Mouse (Mus musculus): ENCODE data around the gene Dbp. TPM values are rescaled to one million over a fixed set of nuclear protein-coding genes. Genes with fewer than 3 reads are reported as not detected.

Dbp gene
- total RNA-seq, 2 experiments from 2014 or later: 40.9 to 51.0 TPM

DNA sequence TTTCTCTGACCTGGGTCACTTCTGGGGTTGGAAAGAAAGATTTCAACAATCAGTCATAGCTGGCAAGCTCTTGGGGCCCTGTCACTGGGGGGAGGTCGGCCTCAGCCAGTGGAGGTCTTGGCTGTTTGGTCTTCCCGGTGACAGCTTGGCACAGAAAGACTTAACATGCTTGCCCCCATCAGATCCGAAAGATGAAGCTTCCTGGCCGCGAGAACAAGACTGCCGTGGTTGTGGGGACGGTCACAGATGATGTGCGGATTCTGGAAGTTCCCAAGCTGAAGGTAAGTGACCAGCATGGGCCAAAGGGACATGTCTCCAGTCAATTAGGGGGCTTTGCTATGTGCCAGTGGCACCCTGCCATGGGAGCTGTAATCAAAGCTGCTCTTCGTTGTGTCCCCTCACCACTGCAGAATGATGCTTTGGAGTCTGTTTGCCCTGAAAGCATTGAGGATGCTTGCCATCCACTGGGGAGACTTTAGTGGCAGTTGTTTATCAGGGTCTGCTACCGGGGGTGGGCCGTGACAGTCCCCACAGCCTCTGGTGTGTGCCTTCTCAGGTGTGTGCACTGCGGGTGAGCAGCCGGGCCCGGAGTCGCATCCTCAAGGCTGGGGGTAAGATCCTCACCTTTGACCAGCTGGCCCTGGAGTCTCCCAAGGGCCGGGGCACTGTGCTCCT lies 15.0 kb downstream of the Dbp start:
- intact Hi-C loops (cut with DNase I): no loop called here
- DNase-seq (ENCODE audit: extremely low spot score in 1 of 2, low spot score in 2 of 2): peak in 1 of 2 experiments; percentile 24

- intact Hi-C loops (cut with DNase I): no loop called here
- peak in 1 of 2 experiments; percentile 34 for DNase-seq (ENCODE audit: extremely low spot score in 1 of 2, low spot score in 2 of 2)
Measured at GRCm38 (mm10) chr7:45720413-45721233, 15.7 kb downstream of the Dbp start, which contains the start of gene Fam83e. TSS of gene Fam83e (plus strand) at chr7:45721212.

DNA sequence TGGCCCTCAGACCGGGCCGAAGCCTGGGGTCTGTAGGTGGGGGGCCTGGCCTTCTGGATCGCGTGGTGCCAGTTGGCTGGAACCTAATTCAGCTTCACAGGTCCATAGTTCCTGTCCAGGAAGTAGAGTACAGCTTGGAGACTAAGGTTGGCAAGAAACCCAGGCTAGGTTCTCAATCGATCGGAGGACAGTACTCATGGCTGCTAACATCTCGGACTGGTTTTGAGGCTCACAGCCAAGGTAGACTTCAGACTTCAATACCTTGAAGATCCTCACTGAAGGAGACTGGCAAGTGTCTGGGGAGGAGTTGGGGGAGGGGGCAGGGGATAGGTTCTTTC lies 16.3 kb downstream of the Dbp start:
- no peak for DNase-seq (ENCODE audit: extremely low spot score in 1 of 2, low spot score in 2 of 2)
- intact Hi-C loops (cut with DNase I): no loop called here

- intact Hi-C loops (cut with DNase I): no loop called here
- peak in 1 of 2 experiments; percentile 26 for DNase-seq (ENCODE audit: extremely low spot score in 1 of 2, low spot score in 2 of 2)
Measured at GRCm38 (mm10) chr7:45721642-45722347, 16.9 kb downstream of the Dbp start.

- intact Hi-C loops (cut with DNase I): no loop called here
- no peak for DNase-seq (ENCODE audit: extremely low spot score in 1 of 2, low spot score in 2 of 2)
Measured at GRCm38 (mm10) chr7:45722348-45722713, 17.4 kb downstream of the Dbp start.

DNA sequence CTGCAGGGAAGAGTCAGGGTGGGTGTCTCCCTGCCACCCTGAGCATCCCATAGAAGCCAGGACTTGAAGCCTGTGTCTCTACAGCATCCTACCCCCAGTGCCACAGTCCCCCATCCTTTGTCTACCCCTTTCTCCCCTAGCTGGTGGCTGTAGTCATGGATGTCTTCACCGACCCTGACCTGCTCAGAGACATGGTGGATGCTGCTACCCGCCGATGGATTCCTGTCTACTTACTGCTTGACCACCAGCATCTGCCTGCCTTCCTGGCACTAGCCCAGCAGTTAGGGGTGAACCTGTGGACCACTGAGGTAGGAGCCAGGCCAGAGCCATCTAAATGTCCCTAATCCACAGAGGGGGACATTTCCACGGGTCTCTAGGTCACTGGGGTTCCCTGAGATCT lies 18.4 kb downstream of the Dbp start:
- intact Hi-C loops (cut with DNase I): no loop called here
- no peak for DNase-seq (ENCODE audit: extremely low spot score in 1 of 2, low spot score in 2 of 2)

GRCm38 (mm10) chr7:45723781-45724180 lies 18.9 kb downstream of the Dbp start:
- DNase-seq (ENCODE audit: extremely low spot score in 1 of 2, low spot score in 2 of 2): no peak
- intact Hi-C loops (cut with DNase I): no loop called here

DNA sequence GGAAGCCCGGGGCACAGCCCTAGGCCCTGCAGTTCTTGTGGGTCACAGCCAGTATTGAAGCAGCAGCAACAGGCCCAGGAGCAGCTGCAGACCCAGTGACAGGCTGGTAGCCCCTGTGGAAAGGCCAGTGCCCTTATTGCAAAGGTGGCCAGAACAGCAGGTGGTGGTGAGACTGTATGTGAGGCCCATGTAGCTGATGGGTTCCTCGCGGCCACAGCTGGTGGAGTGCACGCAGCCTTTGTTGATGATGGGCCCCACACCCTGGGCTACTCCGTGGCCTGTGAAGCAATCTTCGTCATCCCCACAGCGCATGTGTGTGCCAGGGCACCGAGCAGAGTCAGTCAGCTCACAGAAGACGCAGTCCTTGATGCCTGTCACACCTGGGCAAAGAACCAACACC lies 20.3 kb downstream of the Dbp start:
- intact Hi-C loops (cut with DNase I): no loop called here
- no peak for DNase-seq (ENCODE audit: extremely low spot score in 1 of 2, low spot score in 2 of 2)

- DNase-seq (ENCODE audit: extremely low spot score in 1 of 2, low spot score in 2 of 2): no peak
- intact Hi-C loops (cut with DNase I): no loop called here
Measured at GRCm38 (mm10) chr7:45725713-45726112, 20.8 kb downstream of the Dbp start, which contains the start of gene Spaca4. TSS of gene Spaca4 (minus strand) at chr7:45725813.

- intact Hi-C loops (cut with DNase I): no loop called here
- no peak for DNase-seq (ENCODE audit: extremely low spot score in 1 of 2, low spot score in 2 of 2)
Measured at GRCm38 (mm10) chr7:45726419-45726818, 21.5 kb downstream of the Dbp start.

GRCm38 (mm10) chr7:45727625-45728024 lies 22.7 kb downstream of the Dbp start:
- intact Hi-C loops (cut with DNase I): no loop called here

GRCm38 (mm10) chr7:45730727-45731431 lies 26.0 kb downstream of the Dbp start:
- intact Hi-C loops (cut with DNase I): no loop called here
- DNase-seq (ENCODE audit: extremely low spot score in 1 of 2, low spot score in 2 of 2): peak in 1 of 2 experiments; percentile 76

More at GRCm38 (mm10) chr7:45727625-45728024, 22.7 kb downstream of the Dbp start:
- no peak for DNase-seq (ENCODE audit: extremely low spot score in 1 of 2, low spot score in 2 of 2)

- intact Hi-C loops (cut with DNase I): no loop called here
- DNase-seq (ENCODE audit: extremely low spot score in 1 of 2, low spot score in 2 of 2): no peak
Measured at GRCm38 (mm10) chr7:45733477-45733876, 28.6 kb downstream of the Dbp start.

DNA sequence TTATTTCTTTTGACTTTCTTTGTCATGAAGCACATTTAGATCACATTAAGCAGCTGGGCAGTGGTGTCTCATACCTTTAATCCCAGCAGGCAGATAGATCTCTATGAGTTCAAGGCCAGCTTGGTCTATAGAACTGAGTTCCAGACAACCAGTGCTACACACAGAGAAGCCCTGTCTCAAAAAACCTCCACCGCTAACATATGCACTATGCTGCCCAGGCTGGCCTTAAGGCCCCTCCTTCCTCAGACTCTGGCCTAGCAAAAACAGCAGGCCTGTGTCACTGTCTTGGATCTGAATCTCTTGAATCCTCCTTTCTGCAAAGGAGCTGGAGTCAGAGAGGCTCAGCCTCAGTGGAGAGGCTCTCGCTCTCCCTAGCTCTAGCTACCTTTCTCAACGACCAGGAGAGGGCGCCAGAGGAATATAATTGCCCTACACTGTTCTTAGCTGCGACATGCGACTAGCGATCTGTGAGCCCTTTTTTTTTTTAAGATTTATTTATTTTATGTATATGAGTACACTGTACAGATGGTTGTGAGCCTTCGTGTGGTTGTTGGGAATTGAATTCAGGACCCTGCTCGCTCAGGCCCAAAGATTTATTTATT lies 34.4 kb downstream of the Dbp start:
- DNase-seq (ENCODE audit: extremely low spot score in 1 of 2, low spot score in 2 of 2): peak; percentile 84 to 86
- intact Hi-C loops (cut with DNase I): loop anchor here (2.0 kb wide), 1 partner anchor 62 kb away; no protein-coding TSS in a partner anchor

DNA sequence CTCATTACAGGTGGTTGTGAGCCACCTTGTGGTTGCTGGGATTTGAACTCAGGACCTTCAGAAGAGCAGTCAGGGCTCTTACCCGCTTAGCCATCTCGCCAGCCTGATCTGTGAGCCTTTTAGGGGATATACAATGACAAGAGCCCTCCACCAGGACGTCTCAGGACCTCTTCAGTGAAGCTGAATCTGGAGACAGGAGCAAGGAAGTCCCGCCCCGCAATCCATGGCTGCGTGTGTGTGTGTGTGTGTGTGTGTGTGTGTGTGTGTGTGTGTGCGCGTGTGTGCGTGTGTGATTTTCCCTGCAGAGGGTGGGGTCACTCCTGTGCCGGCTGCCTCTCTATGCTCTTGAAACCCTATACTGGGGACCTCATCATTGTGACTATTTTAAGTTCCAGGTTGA lies 34.9 kb downstream of the Dbp start:
- no peak for DNase-seq (ENCODE audit: extremely low spot score in 1 of 2, low spot score in 2 of 2)
- intact Hi-C loops (cut with DNase I): loop anchor here (2.0 to 5.0 kb wide), 3 partner anchors 42 to 197 kb away; partner anchors contain the start of genes Lmtk3 and Sult2b1

DNA sequence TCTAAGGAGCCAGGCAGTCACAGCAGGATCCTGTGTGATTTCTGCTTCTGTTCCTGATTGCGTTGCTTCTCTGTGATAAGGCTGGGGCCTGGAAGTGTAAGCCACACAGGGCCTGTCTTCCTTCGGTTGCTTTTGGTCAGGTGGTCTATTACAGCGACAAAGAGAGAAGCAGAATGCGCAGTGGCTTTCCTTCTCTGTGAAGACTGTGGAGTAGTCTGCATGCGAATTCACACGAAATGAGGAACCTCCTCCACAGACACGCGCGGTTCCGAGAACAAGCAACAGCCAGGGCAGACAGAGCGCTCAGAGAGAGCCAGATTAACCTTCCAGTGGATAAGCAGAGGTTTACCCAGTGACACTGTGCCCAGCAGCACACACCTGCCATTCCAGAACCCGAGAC lies 36.4 kb downstream of the Dbp start:
- intact Hi-C loops (cut with DNase I): loop anchor here (5.0 kb wide), 2 partner anchors 41 to 196 kb away; partner anchors contain the start of genes Lmtk3 and Sult2b1
- DNase-seq (ENCODE audit: extremely low spot score in 1 of 2, low spot score in 2 of 2): no peak

- intact Hi-C loops (cut with DNase I): loop anchor here (5.0 kb wide), 2 partner anchors 41 to 196 kb away; partner anchors contain the start of genes Lmtk3 and Sult2b1
- no peak for DNase-seq (ENCODE audit: extremely low spot score in 1 of 2, low spot score in 2 of 2)
Measured at GRCm38 (mm10) chr7:45741777-45742176, 36.9 kb downstream of the Dbp start.

DNA sequence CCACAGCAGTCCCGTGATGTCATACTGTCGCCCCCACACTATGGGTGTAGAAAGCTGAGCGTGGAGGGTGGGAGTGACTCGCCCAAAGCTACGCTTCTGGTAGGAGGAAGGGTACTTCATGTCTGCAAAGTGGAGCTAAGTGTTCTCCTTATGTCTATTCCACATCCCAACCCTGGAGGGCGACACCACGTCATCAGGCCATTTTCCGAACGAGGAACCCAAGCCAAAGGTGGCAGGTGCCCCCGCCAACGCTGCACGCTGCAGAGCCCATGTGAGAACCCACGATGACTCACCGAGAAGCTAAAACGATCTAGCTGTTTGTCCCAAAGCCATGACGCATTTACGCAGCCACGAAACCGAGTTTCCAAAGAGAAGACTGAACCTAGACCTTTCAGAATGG lies 37.5 kb downstream of the Dbp start:
- DNase-seq (ENCODE audit: extremely low spot score in 1 of 2, low spot score in 2 of 2): peak in 1 of 2 experiments; percentile 70
- intact Hi-C loops (cut with DNase I): loop anchor here (5.0 kb wide), 2 partner anchors 40 to 195 kb away; partner anchors contain the start of genes Lmtk3 and Sult2b1

All from left cerebral cortex, postnatal 10 days (tissue).